Mouse (Mus musculus): ENCODE data around the gene Gstt1. TPM values are rescaled to one million over a fixed set of nuclear protein-coding genes. Genes with fewer than 3 reads are reported as not detected.

Gstt1 gene
- polyA plus RNA-seq, 1 experiment from 2014 or later, result 13.5 TPM

DNA sequence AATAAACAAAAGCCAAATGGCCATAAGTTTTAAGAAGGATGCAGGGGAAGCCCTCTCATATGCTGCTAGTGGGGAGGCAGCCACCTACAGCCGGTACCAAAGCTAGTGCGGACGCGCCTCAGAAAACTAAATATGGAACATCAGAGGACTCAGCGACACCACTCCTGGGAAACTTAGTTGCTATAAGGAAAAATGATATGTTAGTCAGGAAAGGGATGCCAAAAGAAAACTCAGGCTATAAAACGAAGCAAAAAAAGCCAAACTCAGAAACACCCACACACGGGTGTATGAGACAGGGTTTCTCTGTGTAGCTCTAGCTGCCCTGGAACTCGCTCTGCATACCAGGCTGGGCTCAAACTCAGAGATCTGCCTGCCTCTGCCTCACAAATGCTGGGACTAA is 10.1 kb downstream of the Gstt1 start:
- no peak for ATAC-seq (ENCODE audit: insufficient number of reproducible peaks, insufficient read depth, low FRiP score, low read depth)
- H3K4me3 ChIP-seq (ENCODE audit: control insufficient read depth in 1 of 2, insufficient read depth in 1 of 2, low read depth in 1 of 2, low read length in 2 of 2), result no peak overlapping the region
- 92% methylated on average over 8 of the region's 8 CpGs for WGBS

GRCm38 (mm10) chr10:75785442-75785841 is 12.9 kb downstream of the Gstt1 start:
- 57% methylated on average over 1 of the region's 1 CpGs for WGBS
- no peaks in the 10 kb centered on the region for H3K9me3 ChIP-seq (ENCODE audit: control insufficient read depth, low read length)
- no peaks in the 10 kb centered on the region for H3K27me3 ChIP-seq (ENCODE audit: control insufficient read depth, insufficient read depth, low read length)
- no peak overlapping the region for H3K27ac ChIP-seq (replicated peaks in 1 of 2; ENCODE audit: control insufficient read depth in 1 of 2, insufficient read depth in 1 of 2, low read depth in 2 of 2, low read length in 2 of 2)
- H3K4me3 ChIP-seq (ENCODE audit: control insufficient read depth in 1 of 2, insufficient read depth in 1 of 2, low read depth in 1 of 2, low read length in 2 of 2), result no peak overlapping the region
- no peaks in the 10 kb centered on the region for H3K36me3 ChIP-seq (ENCODE audit: control insufficient read depth, insufficient read depth, low read length)
- no peak overlapping the region for H3K9ac ChIP-seq (ENCODE audit: low read length)
- peaks cover 4 to 7% of the 10 kb centered on the region in 2 experiments; a peak in 2 of 4 replicates for H3K4me1 ChIP-seq (ENCODE audit: control insufficient read depth in 2 of 2, insufficient read depth in 2 of 2, low read length in 2 of 2)
- H3K4me2 ChIP-seq (ENCODE audit: low read length), result no peak overlapping the region
- ATAC-seq (ENCODE audit: insufficient number of reproducible peaks, insufficient read depth, low FRiP score, low read depth), result no peak

More for the DNA sequence above, 10.1 kb downstream of the Gstt1 start:
- Histone ChIP-seq H3K4me1 (ENCODE audit: control insufficient read depth in 2 of 2, insufficient read depth in 2 of 2, low read length in 2 of 2) (no peaks in the 10 kb centered on the region), H3K9me3 (ENCODE audit: control insufficient read depth, low read length) (no peaks in the 10 kb centered on the region), H3K27me3 (ENCODE audit: control insufficient read depth, insufficient read depth, low read length) (no peaks in the 10 kb centered on the region), H3K9ac (ENCODE audit: low read length) (no peak overlapping the region), H3K4me2 (ENCODE audit: low read length) (no peak overlapping the region), H3K27ac (replicated peaks in 1 of 2; ENCODE audit: control insufficient read depth in 1 of 2, insufficient read depth in 1 of 2, low read depth in 2 of 2, low read length in 2 of 2) (no peak overlapping the region), H3K36me3 (ENCODE audit: control insufficient read depth, insufficient read depth, low read length) (no peaks in the 10 kb centered on the region)

GRCm38 (mm10) chr10:75780769-75781578 is 17.4 kb downstream of the Gstt1 start, which contains the start of the genes Gm20441 and Gstt3:
TSS of gene Gm20441 (minus strand) at chr10:75780954.
TSS of gene Gstt3 (minus strand) at chr10:75781414.
- peak; percentile 56; the same call in 1 of the 2 replicates for ATAC-seq (ENCODE audit: insufficient number of reproducible peaks, insufficient read depth, low FRiP score, low read depth)
- peaks cover 4 to 7% of the 10 kb centered on the region in 2 experiments; a peak in 2 of 4 replicates for H3K4me1 ChIP-seq (ENCODE audit: control insufficient read depth in 2 of 2, insufficient read depth in 2 of 2, low read length in 2 of 2)
- H3K4me3 ChIP-seq (ENCODE audit: control insufficient read depth in 1 of 2, insufficient read depth in 1 of 2, low read depth in 1 of 2, low read length in 2 of 2), result peak within 1 kb of the TSS; percentile 40 to 45
- H3K27ac ChIP-seq (replicated peaks in 1 of 2; ENCODE audit: control insufficient read depth in 1 of 2, insufficient read depth in 1 of 2, low read depth in 2 of 2, low read length in 2 of 2), result no peak within 1 kb of the TSS
- H3K9me3 ChIP-seq (ENCODE audit: control insufficient read depth, low read length), result no peaks in the 10 kb centered on the region
- H3K27me3 ChIP-seq (ENCODE audit: control insufficient read depth, insufficient read depth, low read length), result peaks cover 10% of the 10 kb centered on the region
- peak within 1 kb of the TSS; percentile 54 for H3K9ac ChIP-seq (ENCODE audit: low read length)
- WGBS, result under 1% methylated on average over 28 of the region's 28 CpGs
- peak within 1 kb of the TSS; percentile 75 for H3K4me2 ChIP-seq (ENCODE audit: low read length)
- no peaks in the 10 kb centered on the region for H3K36me3 ChIP-seq (ENCODE audit: control insufficient read depth, insufficient read depth, low read length)

DNA sequence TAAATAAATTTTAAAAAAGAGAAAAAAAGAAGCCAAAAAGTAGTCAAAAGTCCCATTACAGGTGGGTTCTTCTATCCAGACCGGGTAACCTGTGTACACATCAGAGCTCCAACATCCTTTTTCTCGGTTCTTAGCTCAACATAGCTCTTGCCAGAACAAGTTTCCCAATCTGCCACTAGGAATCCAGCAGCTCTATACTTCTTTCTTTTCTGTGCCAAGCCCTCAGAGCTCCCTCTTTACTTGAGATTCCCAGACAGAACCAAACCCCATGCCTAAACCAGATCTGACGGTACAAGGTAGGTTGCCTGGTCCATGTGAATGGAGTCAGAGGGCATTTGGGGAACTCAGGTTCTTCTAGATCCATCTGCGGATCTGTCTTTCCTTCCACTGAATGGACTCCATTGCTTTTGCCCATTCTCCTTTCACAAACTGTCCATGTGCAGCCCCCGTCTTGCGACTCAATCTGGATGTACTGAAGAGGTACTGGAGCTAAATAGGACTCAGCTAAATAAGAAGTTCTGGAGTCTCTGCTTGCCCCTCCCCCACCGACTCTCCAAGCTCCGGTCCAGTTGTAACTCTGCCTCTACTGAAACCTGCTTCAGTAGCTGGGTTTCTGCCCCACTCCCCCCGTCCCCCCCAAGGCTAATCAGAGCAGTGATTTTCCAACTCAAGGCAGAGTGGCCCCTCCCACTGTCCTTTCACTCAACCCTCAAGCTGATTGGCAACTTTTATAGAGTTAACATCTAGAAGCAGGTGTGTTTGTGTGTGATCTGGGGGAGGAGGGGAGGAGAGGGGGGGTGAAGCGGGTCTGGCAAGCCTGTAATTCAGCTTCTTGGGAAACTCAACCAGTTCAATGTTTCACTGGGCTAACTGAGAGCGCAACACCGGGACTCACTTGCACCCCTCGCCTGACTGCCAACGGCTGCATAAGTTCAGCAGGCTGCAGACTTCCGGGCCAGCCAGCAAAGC is 18.9 kb downstream of the Gstt1 start:
- no peak overlapping the region for H3K27ac ChIP-seq (replicated peaks in 1 of 2; ENCODE audit: control insufficient read depth in 1 of 2, insufficient read depth in 1 of 2, low read depth in 2 of 2, low read length in 2 of 2)
- H3K36me3 ChIP-seq (ENCODE audit: control insufficient read depth, insufficient read depth, low read length), result no peaks in the 10 kb centered on the region
- no peak overlapping the region for H3K4me2 ChIP-seq (ENCODE audit: low read length)
- peaks cover 4 to 7% of the 10 kb centered on the region in 2 experiments; a peak in 2 of 4 replicates for H3K4me1 ChIP-seq (ENCODE audit: control insufficient read depth in 2 of 2, insufficient read depth in 2 of 2, low read length in 2 of 2)
- peaks cover 10% of the 10 kb centered on the region for H3K27me3 ChIP-seq (ENCODE audit: control insufficient read depth, insufficient read depth, low read length)
- H3K9me3 ChIP-seq (ENCODE audit: control insufficient read depth, low read length), result no peaks in the 10 kb centered on the region
- H3K4me3 ChIP-seq (ENCODE audit: control insufficient read depth in 1 of 2, insufficient read depth in 1 of 2, low read depth in 1 of 2, low read length in 2 of 2), result 0 out of 4 replicates have a peak overlapping the region, but pooled peaks of 1 of the 2 experiments have one; percentile 40
- 39% methylated on average over 15 of the region's 15 CpGs for WGBS
- no peak overlapping the region for H3K9ac ChIP-seq (ENCODE audit: low read length)
- ATAC-seq (ENCODE audit: insufficient number of reproducible peaks, insufficient read depth, low FRiP score, low read depth), result no peak

- no peak for ATAC-seq (ENCODE audit: insufficient number of reproducible peaks, insufficient read depth, low FRiP score, low read depth)
- Histone ChIP-seq H3K36me3 (ENCODE audit: control insufficient read depth, insufficient read depth, low read length) (no peaks in the 10 kb centered on the region), H3K9ac (ENCODE audit: low read length) (no peak overlapping the region), H3K4me1 (ENCODE audit: control insufficient read depth in 2 of 2, insufficient read depth in 2 of 2, low read length in 2 of 2) (peaks cover 4 to 8% of the 10 kb centered on the region in 2 experiments; a peak in 2 of 4 replicates), H3K27ac (replicated peaks in 1 of 2; ENCODE audit: control insufficient read depth in 1 of 2, insufficient read depth in 1 of 2, low read depth in 2 of 2, low read length in 2 of 2) (no peak overlapping the region), H3K4me2 (ENCODE audit: low read length) (no peak overlapping the region), H3K27me3 (ENCODE audit: control insufficient read depth, insufficient read depth, low read length) (peaks cover 10% of the 10 kb centered on the region), H3K9me3 (ENCODE audit: control insufficient read depth, low read length) (no peaks in the 10 kb centered on the region), H3K4me3 (ENCODE audit: control insufficient read depth in 1 of 2, insufficient read depth in 1 of 2, low read depth in 1 of 2, low read length in 2 of 2) (no peak overlapping the region)
- 67% methylated on average over 2 of the region's 2 CpGs for WGBS
Observed at GRCm38 (mm10) chr10:75777885-75778284, 20.5 kb downstream of the Gstt1 start.

- H3K36me3 ChIP-seq (ENCODE audit: control insufficient read depth, insufficient read depth, low read length), result no peaks in the 10 kb centered on the region
- no peak overlapping the region for H3K9ac ChIP-seq (ENCODE audit: low read length)
- H3K4me3 ChIP-seq (ENCODE audit: control insufficient read depth in 1 of 2, insufficient read depth in 1 of 2, low read depth in 1 of 2, low read length in 2 of 2), result no peak overlapping the region
- H3K9me3 ChIP-seq (ENCODE audit: control insufficient read depth, low read length), result no peaks in the 10 kb centered on the region
- no peak overlapping the region for H3K27ac ChIP-seq (replicated peaks in 1 of 2; ENCODE audit: control insufficient read depth in 1 of 2, insufficient read depth in 1 of 2, low read depth in 2 of 2, low read length in 2 of 2)
- ATAC-seq (ENCODE audit: insufficient number of reproducible peaks, insufficient read depth, low FRiP score, low read depth), result no peak
- peaks cover 10% of the 10 kb centered on the region for H3K27me3 ChIP-seq (ENCODE audit: control insufficient read depth, insufficient read depth, low read length)
- 85% methylated on average over 6 of the region's 6 CpGs for WGBS
- no peak overlapping the region for H3K4me2 ChIP-seq (ENCODE audit: low read length)
- peaks cover 11 to 14% of the 10 kb centered on the region in 2 experiments; a peak in 3 of 4 replicates for H3K4me1 ChIP-seq (ENCODE audit: control insufficient read depth in 2 of 2, insufficient read depth in 2 of 2, low read length in 2 of 2)
Observed at GRCm38 (mm10) chr10:75776562-75776961, 21.8 kb downstream of the Gstt1 start.

- Histone ChIP-seq H3K9me3 (ENCODE audit: control insufficient read depth, low read length) (no peaks in the 10 kb centered on the region), H3K9ac (ENCODE audit: low read length) (no peak overlapping the region), H3K4me1 (ENCODE audit: control insufficient read depth in 2 of 2, insufficient read depth in 2 of 2, low read length in 2 of 2) (peaks cover 6 to 8% of the 10 kb centered on the region in 2 experiments; a peak in 2 of 4 replicates), H3K27ac (replicated peaks in 1 of 2; ENCODE audit: control insufficient read depth in 1 of 2, insufficient read depth in 1 of 2, low read depth in 2 of 2, low read length in 2 of 2) (no peak overlapping the region), H3K4me2 (ENCODE audit: low read length) (no peak overlapping the region), H3K27me3 (ENCODE audit: control insufficient read depth, insufficient read depth, low read length) (peaks cover 3% of the 10 kb centered on the region; the same call in 1 of the 2 replicates), H3K4me3 (ENCODE audit: control insufficient read depth in 1 of 2, insufficient read depth in 1 of 2, low read depth in 1 of 2, low read length in 2 of 2) (no peak overlapping the region), H3K36me3 (ENCODE audit: control insufficient read depth, insufficient read depth, low read length) (no peaks in the 10 kb centered on the region)
- ATAC-seq (ENCODE audit: insufficient number of reproducible peaks, insufficient read depth, low FRiP score, low read depth), result no peak
- 90% methylated on average over 9 of the region's 9 CpGs for WGBS
Observed at GRCm38 (mm10) chr10:75774587-75774986, 23.8 kb downstream of the Gstt1 start.
